Mouse (Mus musculus) liver, embryonic 16.5 days (tissue): ENCODE measurements at regions not wholly inside any gene's neighbourhood (a gene's known extent, or its start where the extent isn't known, plus 50 kb on each side); places are given as distances from the start of the nearest gene placed in this dataset.

Experiments
- ATAC-seq: fragments of 200-750 bp; cut with Nextera tagmentation; 2 replicates; pipeline ENCODE4 v1.8.0; 2017; ENCODE audit warnings: low read depth, mild to moderate bottlenecking, moderate number of reproducible peaks, moderate library complexity
- H3K27ac ChIP-seq: fragments of 300-500 bp; sonication (generic); 2 replicates; pipeline ENCODE4 v1.5.1; 2014; ENCODE audit warnings: mild to moderate bottlenecking, low read length
- H3K27me3 ChIP-seq: fragments of 300-500 bp; sonication (generic); 2 replicates; pipeline ENCODE4 v1.6.1; 2014; ENCODE audit warnings: low read depth, low read length, mixed read lengths; ENCODE audit not compliant: control insufficient read depth, insufficient read depth
- H3K36me3 ChIP-seq: fragments of 300-500 bp; sonication (generic); 2 replicates; pipeline ENCODE4 v1.6.1; 2014; ENCODE audit warnings: mild to moderate bottlenecking; ENCODE audit not compliant: control insufficient read depth, insufficient read depth
- H3K4me1 ChIP-seq: fragments of 300-500 bp; sonication (generic); 2 replicates; pipeline ENCODE4 v1.6.1; 2014; ENCODE audit warnings: low read depth, low read length, mixed read lengths; ENCODE audit not compliant: control insufficient read depth
- H3K4me2 ChIP-seq: fragments of 300-500 bp; sonication (generic); 2 replicates; pipeline ENCODE4 v1.6.1; 2014; ENCODE audit warnings: low read depth, low read length, mixed read lengths
- H3K4me3 ChIP-seq: fragments of 300-500 bp; sonication (generic); 2 replicates; pipeline ENCODE4 v1.5.1; 2014; ENCODE audit warnings: low read depth, mild to moderate bottlenecking, low read length
- H3K9ac ChIP-seq: fragments of 300-500 bp; sonication (generic); 2 replicates; pipeline ENCODE4 v1.6.1; 2014; ENCODE audit warnings: low read depth, low read length
- H3K9me3 ChIP-seq: fragments of 300-500 bp; sonication (generic); replicated peaks from 2 replicates; pipeline ENCODE4 v1.6.1; 2016; ENCODE audit warnings: low read length; ENCODE audit not compliant: control insufficient read depth
- WGBS: fragments of 180-500 bp; shearing (Covaris S2); extraction: QIAGEN DNeasy Blood & Tissue Kit; methylation state at CpG from one replicate; pipeline ENCODE4 v1.1.7; 2014; ENCODE audit not compliant: insufficient replicate concordance; 5-methylcytosine and 5-hydroxymethylcytosine counted together

DNA sequence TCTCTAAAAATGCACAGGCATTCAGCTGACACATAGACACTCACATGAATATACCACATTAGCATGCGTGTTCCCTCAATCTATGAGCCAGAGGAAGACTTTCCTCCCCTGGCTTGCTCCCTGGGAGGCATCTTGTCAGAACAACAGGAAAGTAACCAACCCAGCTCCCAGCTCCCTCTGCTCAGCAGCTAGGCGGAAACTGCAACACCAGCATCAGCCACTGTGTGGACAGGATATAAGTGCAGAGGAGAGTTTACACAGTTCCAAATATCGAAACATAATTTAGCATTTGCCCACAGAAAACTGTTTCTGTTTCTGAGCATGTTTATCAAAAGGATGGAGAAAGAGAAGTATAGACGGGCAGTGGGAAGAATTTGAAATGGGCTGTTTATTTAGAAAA is 148.3 kb upstream of the Usp24 start:
- Histone ChIP-seq H3K4me1 (no peaks in the 10 kb centered on the region), H3K9ac (no peak overlapping the region), H3K27me3 (no peaks in the 10 kb centered on the region), H3K4me3 (no peak overlapping the region), H3K27ac (no peak overlapping the region), H3K4me2 (no peak overlapping the region), H3K36me3 (no peaks in the 10 kb centered on the region), H3K9me3 (no peaks in the 10 kb centered on the region)
- WGBS: 50% methylated on average over 4 of the region's 4 CpGs
- ATAC-seq: no peak

DNA sequence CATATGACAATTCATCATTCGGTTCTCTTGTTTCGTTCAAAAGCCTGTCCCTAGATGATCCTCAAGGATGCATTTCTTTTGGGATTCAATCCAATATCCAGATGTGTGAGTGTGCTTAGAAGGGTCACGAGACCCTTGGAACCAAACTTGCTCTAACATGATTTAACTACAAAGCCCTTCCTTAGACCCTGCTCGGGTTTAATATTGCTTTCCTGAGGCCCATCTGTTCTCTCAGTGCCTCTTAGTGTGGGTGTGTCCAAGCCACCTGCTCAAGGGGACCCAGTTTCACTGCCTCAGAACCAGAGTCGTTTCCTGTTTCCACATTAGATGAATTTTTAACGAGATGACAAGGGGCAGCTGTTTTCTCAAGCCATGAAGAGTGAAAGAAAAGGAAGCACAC is 147.3 kb upstream of the Usp24 start:
- no peaks in the 10 kb centered on the region for H3K9me3 ChIP-seq
- H3K9ac ChIP-seq: no peak overlapping the region
- no peak overlapping the region for H3K27ac ChIP-seq
- H3K4me1 ChIP-seq: no peaks in the 10 kb centered on the region
- H3K36me3 ChIP-seq: no peaks in the 10 kb centered on the region
- H3K4me3 ChIP-seq: no peak overlapping the region
- H3K4me2 ChIP-seq: no peak overlapping the region
- WGBS: 49% methylated on average over 6 of the region's 6 CpGs
- ATAC-seq: no peak
- no peaks in the 10 kb centered on the region for H3K27me3 ChIP-seq

DNA sequence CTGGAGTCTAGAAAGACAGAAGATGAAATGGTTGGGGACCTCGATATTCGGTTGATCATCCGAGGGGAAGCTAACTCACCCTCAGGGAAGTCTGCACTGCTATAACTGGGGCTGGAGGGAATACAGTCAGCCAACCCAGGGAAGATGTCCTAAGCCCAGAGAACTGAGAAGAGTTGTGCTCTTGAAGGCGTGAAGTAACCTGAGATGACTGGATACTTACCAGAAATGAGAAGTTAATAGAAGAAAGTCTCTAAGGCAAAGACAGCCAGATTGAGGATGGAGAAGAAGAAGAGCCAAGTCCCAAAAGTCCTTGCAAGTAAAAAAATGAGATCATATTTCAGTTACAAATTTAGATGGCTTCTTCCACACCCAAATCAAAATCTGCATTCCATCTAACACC is 146.5 kb upstream of the Usp24 start:
- Histone ChIP-seq H3K9me3 (no peaks in the 10 kb centered on the region), H3K27ac (no peak overlapping the region), H3K9ac (no peak overlapping the region), H3K27me3 (no peaks in the 10 kb centered on the region), H3K4me3 (no peak overlapping the region), H3K4me2 (no peak overlapping the region), H3K36me3 (no peaks in the 10 kb centered on the region), H3K4me1 (no peaks in the 10 kb centered on the region)
- WGBS: 61% methylated on average over 4 of the region's 4 CpGs
- no peak for ATAC-seq

DNA sequence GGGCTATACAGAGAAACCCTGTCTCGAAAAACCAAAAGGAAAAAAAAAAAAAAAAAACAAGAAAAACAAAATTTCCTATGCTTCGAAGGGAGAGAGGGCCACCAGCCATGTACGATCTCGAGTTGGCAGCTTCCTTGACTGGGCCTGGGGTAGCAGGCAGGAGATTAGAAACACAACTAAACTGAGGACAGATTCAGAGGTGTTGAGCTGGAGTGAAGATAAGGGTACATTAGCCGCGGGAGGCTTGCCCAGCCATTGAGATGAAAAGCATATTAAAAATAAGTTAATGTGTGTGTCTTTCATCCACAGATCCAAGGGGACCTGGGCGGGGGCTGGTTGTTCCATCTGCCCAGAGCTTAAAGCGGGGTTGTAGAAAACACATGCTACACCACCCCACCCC is 145.3 kb upstream of the Usp24 start:
- no peak overlapping the region for H3K4me3 ChIP-seq
- ATAC-seq: no peak
- no peaks in the 10 kb centered on the region for H3K27me3 ChIP-seq
- no peaks in the 10 kb centered on the region for H3K9me3 ChIP-seq
- no peak overlapping the region for H3K27ac ChIP-seq
- no peaks in the 10 kb centered on the region for H3K36me3 ChIP-seq
- no peaks in the 10 kb centered on the region for H3K4me1 ChIP-seq
- no peak overlapping the region for H3K4me2 ChIP-seq
- no peak overlapping the region for H3K9ac ChIP-seq
- 73% methylated on average over 8 of the region's 8 CpGs for WGBS

DNA sequence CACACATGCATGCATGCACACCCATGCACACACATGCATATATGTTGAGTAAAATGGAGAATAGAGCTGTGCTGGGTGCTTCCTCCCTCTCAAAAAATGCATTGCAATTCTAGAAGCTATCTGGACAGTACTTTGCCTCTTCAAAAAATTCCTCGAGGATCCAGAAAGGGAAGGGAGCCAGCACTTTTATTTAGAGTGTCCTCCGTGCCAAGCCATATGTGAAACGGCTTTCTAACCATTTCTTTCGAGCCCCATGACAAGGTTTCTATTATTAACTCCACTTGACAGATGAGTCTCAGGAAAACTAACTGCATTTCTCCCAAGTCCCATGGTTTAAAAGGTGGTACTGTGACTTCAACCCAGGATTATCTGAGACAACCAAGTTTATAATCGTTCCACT is 140.7 kb upstream of the Usp24 start:
- 51% methylated on average over 5 of the region's 5 CpGs for WGBS
- Histone ChIP-seq H3K9me3 (no peaks in the 10 kb centered on the region), H3K27ac (no peak overlapping the region)

DNA sequence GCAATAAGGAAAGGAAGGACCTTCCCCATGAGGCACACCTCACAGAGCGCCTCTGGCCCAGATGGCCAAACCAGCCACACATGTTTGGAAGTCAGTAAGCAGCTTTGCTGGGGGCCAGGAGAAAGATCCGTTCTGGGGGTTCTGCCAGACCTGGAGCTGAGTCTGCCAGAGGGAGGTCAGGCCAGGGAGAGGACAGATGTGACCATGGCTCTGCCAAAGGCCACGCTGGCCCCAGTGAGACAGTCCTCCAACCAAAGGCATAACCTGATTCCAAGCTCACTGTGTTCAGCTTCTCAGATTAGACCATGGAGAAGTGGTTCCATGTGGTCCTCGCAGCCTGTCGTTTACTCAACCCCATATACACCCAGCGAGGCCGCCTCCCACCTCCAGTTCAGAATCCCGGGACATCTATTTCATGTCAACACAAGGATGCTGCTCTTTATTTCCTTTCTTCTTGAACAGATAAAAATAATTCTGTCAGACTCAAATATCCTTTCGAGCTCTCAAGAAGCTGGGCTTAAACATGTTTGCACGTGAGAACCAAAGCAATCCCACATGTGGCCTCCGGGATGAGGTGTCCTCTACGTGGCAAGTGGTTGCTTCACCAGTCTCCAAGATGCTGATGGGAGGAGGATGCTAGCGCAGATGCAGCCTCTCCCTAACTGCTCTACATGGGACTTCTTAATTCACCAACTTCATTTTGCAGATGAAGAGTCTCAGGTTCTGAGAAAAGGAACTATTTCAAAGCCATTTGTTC is 130.1 kb upstream of the Usp24 start:
- H3K27ac ChIP-seq: no peak overlapping the region
- H3K27me3 ChIP-seq: no peaks in the 10 kb centered on the region
- no peak overlapping the region for H3K4me3 ChIP-seq
- WGBS: 68% methylated on average over 13 of the region's 13 CpGs
- no peak for ATAC-seq
- H3K4me1 ChIP-seq: no peaks in the 10 kb centered on the region
- no peaks in the 10 kb centered on the region for H3K36me3 ChIP-seq
- no peak overlapping the region for H3K9ac ChIP-seq
- H3K9me3 ChIP-seq: no peaks in the 10 kb centered on the region
- H3K4me2 ChIP-seq: no peak overlapping the region

More for the DNA sequence above, 140.7 kb upstream of the Usp24 start:
- H3K4me3 ChIP-seq: no peak overlapping the region
- no peaks in the 10 kb centered on the region for H3K27me3 ChIP-seq
- ATAC-seq: no peak
- no peaks in the 10 kb centered on the region for H3K4me1 ChIP-seq
- H3K36me3 ChIP-seq: no peaks in the 10 kb centered on the region
- no peak overlapping the region for H3K4me2 ChIP-seq
- H3K9ac ChIP-seq: no peak overlapping the region

DNA sequence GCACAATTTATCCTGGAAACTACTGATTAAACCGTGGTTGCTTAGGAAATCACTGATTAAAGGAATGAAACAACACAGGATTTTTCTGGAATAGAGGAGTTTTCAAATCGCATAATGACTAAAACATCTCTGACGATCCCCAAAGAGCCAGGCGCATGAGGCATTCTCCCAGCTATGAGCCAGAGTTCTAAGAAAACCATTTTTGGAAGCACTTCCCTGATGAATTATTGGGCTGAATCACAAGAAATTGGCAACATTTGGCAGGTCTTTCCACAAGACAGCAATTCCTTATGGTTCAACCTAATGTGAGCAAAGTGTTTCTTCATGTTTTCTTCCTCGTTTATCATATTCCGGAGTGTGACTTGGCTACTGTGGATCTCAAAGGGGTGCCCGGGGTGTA is 129.3 kb upstream of the Usp24 start:
- Histone ChIP-seq H3K9me3 (no peaks in the 10 kb centered on the region), H3K36me3 (no peaks in the 10 kb centered on the region), H3K4me2 (no peak overlapping the region), H3K4me3 (no peak overlapping the region), H3K27ac (no peak overlapping the region), H3K9ac (no peak overlapping the region), H3K27me3 (no peaks in the 10 kb centered on the region), H3K4me1 (no peaks in the 10 kb centered on the region)
- no peak for ATAC-seq
- WGBS: 69% methylated on average over 7 of the region's 7 CpGs

DNA sequence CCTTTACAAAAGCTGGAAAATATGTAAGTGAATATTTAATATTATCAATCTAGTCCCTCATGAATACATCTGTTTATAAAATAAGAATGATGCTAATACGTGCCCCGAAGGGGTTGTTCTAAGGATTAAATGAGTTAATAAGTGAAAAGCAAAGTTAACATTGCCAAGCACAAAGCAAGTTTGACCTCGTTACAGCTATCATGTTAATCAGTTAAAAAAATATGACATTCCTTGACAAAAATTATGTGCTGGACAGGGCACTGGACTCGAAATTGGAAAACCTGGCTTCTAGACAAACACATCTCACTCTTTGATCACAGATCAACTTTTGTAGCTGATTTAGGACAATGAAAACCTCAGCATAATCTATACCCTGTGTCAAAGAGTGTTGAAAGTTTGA is 125.8 kb upstream of the Usp24 start:
- H3K9ac ChIP-seq: no peak overlapping the region
- no peaks in the 10 kb centered on the region for H3K36me3 ChIP-seq
- H3K4me2 ChIP-seq: no peak overlapping the region
- H3K9me3 ChIP-seq: no peaks in the 10 kb centered on the region
- H3K27me3 ChIP-seq: no peaks in the 10 kb centered on the region
- WGBS: 63% methylated on average over 4 of the region's 4 CpGs
- H3K4me1 ChIP-seq: no peaks in the 10 kb centered on the region
- H3K27ac ChIP-seq: no peak overlapping the region
- no peak overlapping the region for H3K4me3 ChIP-seq
- no peak for ATAC-seq

DNA sequence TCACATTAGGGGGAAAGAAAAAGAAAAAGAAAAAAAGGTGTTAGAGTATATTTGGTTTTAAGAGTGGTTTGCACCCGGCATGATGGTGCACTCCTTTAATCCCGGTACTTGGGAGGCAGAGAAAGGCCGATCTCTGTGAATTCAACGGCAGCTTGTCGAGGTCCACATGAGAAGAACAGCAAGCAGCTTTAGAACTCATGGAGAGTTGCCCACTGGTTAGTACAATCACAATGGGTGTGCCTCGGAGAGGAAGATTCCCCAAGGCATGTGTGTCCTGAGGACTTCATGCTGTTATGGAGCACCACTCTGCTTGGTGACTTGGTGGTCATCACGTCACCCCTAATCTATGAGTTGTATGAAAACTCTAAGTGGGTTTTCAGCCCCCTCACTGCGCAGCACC is 124.7 kb upstream of the Usp24 start:
- 69% methylated on average over 8 of the region's 8 CpGs for WGBS
- no peaks in the 10 kb centered on the region for H3K36me3 ChIP-seq
- H3K4me3 ChIP-seq: no peak overlapping the region
- no peaks in the 10 kb centered on the region for H3K4me1 ChIP-seq
- H3K27ac ChIP-seq: no peak overlapping the region
- ATAC-seq: no peak
- no peak overlapping the region for H3K9ac ChIP-seq
- no peaks in the 10 kb centered on the region for H3K9me3 ChIP-seq
- no peak overlapping the region for H3K4me2 ChIP-seq
- H3K27me3 ChIP-seq: no peaks in the 10 kb centered on the region
